Mouse (Mus musculus) forebrain, embryonic 16.5 days (tissue): ENCODE measurements around the gene Rftn1. TPM values are rescaled to one million over a fixed set of nuclear protein-coding genes. Genes with fewer than 3 reads are reported as not detected.

Experiments
- ATAC-seq: fragments of 200-750 bp; cut with Nextera tagmentation; 2 replicates; pipeline ENCODE4 v1.8.0; 2017; ENCODE audit warnings: mild to moderate bottlenecking, moderate library complexity
- H3K27ac ChIP-seq: fragments of 300-500 bp; sonication (generic); 2 replicates; pipeline ENCODE4 v1.5.1; 2014; ENCODE audit warnings: low read length, control low read depth
- H3K27me3 ChIP-seq: fragments of 300-500 bp; sonication (generic); replicated peaks from 2 replicates; pipeline ENCODE4 v1.6.1; 2014; ENCODE audit warnings: low read length; ENCODE audit not compliant: control insufficient read depth, insufficient read depth
- H3K36me3 ChIP-seq: fragments of 300-500 bp; sonication (generic); 2 replicates; pipeline ENCODE4 v1.6.1; 2014; ENCODE audit not compliant: control insufficient read depth, insufficient read depth
- H3K4me1 ChIP-seq: fragments of 300-500 bp; sonication (generic); replicated peaks from 2 replicates; pipeline ENCODE4 v1.6.1; 2014; ENCODE audit warnings: low read length; ENCODE audit not compliant: control insufficient read depth, insufficient read depth
- H3K4me2 ChIP-seq: fragments of 300-500 bp; sonication (generic); 2 replicates; pipeline ENCODE4 v1.6.1; 2014; ENCODE audit warnings: mild to moderate bottlenecking, low read length, control low read depth
- H3K4me3 ChIP-seq: fragments of 300-500 bp; sonication (generic); replicated peaks from 2 replicates; pipeline ENCODE4 v1.5.1; 2014; ENCODE audit warnings: mild to moderate bottlenecking, low read length, control low read depth
- H3K9ac ChIP-seq: fragments of 300-500 bp; sonication (generic); replicated peaks from 2 replicates; pipeline ENCODE4 v1.6.1; 2014; ENCODE audit warnings: low read depth, low read length, control low read depth
- H3K9me3 ChIP-seq: fragments of 300-500 bp; sonication (generic); 2 replicates; pipeline ENCODE4 v1.6.1; 2016; ENCODE audit warnings: low read length; ENCODE audit not compliant: control insufficient read depth
- WGBS: fragments of 180-500 bp; shearing (Covaris S2); extraction: QIAGEN DNeasy Blood & Tissue Kit; methylation state at CpG from one replicate; pipeline ENCODE4 v1.1.7; 2014; 5-methylcytosine and 5-hydroxymethylcytosine counted together
- polyA plus RNA-seq: library from polyadenylated mRNA; unstranded; fragments of >200 nt; fragmentation: Nextera tagmentation; extraction: Ambion mirVana; gene quantifications from 2 replicates; pipeline ENCODE4 v1.2.1, GENCODE M21; 2015

The Rftn1 gene
- polyA plus RNA-seq, 1 experiment from 2014 or later = 24.6 TPM

DNA sequence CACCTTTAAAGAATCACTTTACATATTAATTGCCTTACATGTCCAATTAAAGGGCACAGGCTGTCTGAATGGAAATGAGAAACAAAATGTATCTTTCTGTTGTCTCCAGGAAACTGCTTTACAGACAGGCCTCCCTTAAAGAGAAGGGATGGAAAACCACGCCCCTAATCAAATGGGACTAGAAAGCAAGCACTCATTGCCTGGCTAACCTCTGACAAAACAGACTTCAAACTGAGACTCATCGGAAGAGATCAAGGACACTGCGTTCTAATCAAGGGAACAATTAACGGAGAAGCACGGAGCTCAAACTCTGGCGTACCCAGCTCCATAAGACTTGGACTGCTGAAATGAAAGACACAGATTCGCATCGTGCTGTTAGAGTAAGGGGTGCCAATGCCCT, 200.9 kb downstream of the Rftn1 start:
- peak; percentile 41 for ATAC-seq

DNA sequence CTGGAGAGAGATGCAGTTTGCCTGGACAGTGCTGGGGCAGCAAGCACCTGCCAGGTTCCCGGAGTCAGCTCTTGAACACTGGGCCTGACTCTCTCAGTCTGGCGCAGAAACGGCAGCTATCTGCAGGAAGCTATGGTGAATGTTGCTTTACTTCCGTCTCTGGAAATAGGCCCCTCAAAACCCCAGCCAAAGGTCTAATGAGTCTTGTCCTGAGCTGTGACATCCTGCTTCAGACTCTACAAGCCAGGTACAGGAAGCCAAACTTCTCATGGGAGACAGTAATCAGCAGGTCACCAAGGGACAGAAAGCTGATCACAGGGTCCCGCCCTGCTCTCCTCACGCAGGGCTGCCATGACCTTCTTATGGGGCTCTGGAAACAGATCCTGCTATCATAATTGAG, 203.4 kb downstream of the Rftn1 start:
- Histone ChIP-seq H3K9me3 (no peaks in the 10 kb centered on the region), H3K4me2 (no peak overlapping the region), H3K36me3 (no peaks in the 10 kb centered on the region), H3K27me3 (no peaks in the 10 kb centered on the region), H3K9ac (no peak overlapping the region), H3K27ac (no peak overlapping the region), H3K4me3 (no peak overlapping the region), H3K4me1 (peaks cover 7% of the 10 kb centered on the region)
- ATAC-seq = no peak
- 96% methylated on average over 6 of the region's 6 CpGs for WGBS

More for the DNA sequence above, 200.9 kb downstream of the Rftn1 start:
- Histone ChIP-seq H3K27ac (peak overlapping the region; percentile 41), H3K9me3 (no peaks in the 10 kb centered on the region), H3K4me2 (peak overlapping the region; percentile 28; the same call in 1 of the 2 replicates), H3K36me3 (no peaks in the 10 kb centered on the region), H3K4me1 (peaks cover 18% of the 10 kb centered on the region), H3K27me3 (no peaks in the 10 kb centered on the region), H3K9ac (no peak overlapping the region), H3K4me3 (no peak overlapping the region)
- WGBS = 15% methylated on average over 8 of the region's 8 CpGs

DNA sequence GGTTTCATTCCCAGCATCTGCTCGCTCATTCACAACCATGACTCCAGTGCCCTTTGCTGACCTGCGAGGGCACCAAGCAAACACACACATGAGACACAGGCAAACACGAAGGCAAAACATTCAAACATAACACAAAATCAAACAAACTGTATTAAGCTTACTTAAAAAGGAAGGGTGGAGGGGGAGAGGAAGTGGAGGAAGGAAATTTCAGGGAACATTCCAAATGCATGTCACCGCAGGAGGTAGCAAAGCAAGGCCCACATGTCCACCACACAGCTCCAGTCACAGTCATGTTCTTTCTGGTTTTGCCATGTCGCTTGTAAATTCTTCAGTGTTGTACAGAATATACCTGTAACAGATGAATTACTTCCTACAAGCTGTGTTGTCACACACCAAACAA, 207.0 kb downstream of the Rftn1 start:
- Histone ChIP-seq H3K9me3 (no peaks in the 10 kb centered on the region), H3K27ac (no peak overlapping the region), H3K27me3 (no peaks in the 10 kb centered on the region), H3K4me1 (no peaks in the 10 kb centered on the region), H3K4me3 (no peak overlapping the region), H3K4me2 (no peak overlapping the region), H3K9ac (no peak overlapping the region), H3K36me3 (no peaks in the 10 kb centered on the region)
- WGBS = 92% methylated on average over 5 of the region's 5 CpGs
- ATAC-seq = no peak

DNA sequence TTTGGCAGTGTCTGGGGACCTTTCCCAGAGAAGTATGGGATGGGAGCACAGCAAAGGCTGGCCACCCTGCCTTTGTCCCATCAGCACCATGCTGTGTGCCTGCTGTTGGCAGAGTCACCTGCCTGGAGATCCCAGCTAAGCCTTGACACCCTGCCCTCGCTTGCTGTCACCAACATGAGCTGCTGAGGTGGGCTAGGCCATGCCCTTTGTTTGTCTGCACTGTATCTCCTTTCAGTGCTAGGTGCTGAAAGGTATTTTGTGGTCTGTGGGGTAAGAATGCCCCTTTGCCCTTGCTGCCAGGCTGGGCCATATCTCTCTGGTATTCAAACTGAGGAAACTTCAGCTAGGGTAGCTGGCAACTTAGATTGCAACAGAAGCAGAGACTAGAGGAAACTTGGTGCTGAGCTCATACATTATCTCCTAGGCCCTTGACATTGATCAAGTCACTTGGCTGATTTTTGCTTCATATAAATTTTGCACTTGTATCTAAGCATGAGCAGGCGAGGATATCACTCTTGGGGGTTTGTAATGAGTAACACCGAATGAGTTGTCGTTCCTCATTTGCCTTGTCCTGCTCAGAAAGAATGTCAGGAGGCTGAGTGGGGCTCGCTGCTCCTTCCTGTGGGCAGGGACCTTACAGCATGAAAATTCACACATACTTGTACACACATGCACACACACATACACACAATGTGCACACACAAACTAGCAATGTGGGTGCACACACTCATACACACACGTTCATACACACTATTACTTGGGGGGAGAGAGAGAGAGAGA, 207.7 kb downstream of the Rftn1 start:
- no peaks in the 10 kb centered on the region for H3K4me1 ChIP-seq
- H3K9me3 ChIP-seq = no peaks in the 10 kb centered on the region
- H3K4me2 ChIP-seq = no peak overlapping the region
- no peak overlapping the region for H3K9ac ChIP-seq
- H3K4me3 ChIP-seq = no peak overlapping the region
- WGBS = 89% methylated on average over 6 of the region's 6 CpGs
- H3K27ac ChIP-seq = no peak overlapping the region
- no peak for ATAC-seq
- H3K27me3 ChIP-seq = no peaks in the 10 kb centered on the region
- H3K36me3 ChIP-seq = no peaks in the 10 kb centered on the region

DNA sequence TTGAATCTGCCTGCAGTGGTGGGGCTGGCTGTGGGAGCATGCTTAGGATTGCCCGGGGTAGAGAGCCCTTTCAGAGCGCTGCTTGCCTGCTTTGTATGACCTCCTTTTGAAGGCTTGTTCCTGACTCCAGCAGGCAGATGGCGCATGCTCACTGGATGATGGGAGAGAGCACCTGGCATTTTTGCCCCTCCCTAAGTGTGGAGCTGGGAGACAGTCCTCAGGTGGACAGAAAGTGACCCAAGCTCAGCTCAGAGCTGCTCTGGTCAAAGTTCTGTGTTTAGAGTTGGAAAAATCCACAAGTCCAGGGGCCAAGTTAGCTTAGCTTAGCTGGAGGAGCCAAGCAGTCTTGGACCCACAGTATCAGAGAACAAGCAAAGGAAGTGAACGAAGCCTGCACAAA, 208.9 kb downstream of the Rftn1 start:
- Histone ChIP-seq H3K36me3 (no peaks in the 10 kb centered on the region), H3K27ac (no peak overlapping the region), H3K27me3 (no peaks in the 10 kb centered on the region), H3K4me2 (no peak overlapping the region), H3K9ac (no peak overlapping the region), H3K9me3 (no peaks in the 10 kb centered on the region), H3K4me1 (peaks cover 5% of the 10 kb centered on the region; the same call in 1 of the 2 replicates), H3K4me3 (no peak overlapping the region)
- 73% methylated on average over 4 of the region's 4 CpGs for WGBS
- no peak for ATAC-seq

DNA sequence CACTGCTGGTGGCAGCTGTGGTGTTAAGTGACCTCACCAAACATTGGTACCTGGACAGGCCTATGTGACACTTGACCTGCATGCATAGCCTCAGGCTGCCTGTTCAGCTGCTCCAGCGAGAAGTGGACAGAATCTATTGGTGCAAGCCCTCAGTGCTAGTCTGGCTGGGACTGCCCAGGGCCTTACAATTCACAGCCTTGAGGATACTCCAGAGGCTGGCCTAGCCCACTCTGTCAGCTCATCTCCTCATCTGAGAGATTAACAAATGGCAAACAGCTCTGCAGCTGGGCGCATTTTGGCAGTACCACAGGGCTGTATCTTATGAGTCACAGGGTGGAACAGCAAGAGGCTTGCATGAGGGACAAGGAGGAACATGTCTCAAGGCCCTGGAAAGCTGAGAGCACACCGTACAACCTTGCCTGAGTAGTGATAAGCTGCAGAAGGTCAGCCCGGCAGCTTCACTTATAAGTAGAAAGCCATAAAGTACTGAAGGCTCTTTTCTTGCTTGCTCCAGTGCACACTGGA, 210.7 kb downstream of the Rftn1 start:
- Histone ChIP-seq H3K4me2 (no peak overlapping the region), H3K9ac (no peak overlapping the region), H3K27ac (no peak overlapping the region), H3K36me3 (no peaks in the 10 kb centered on the region), H3K27me3 (no peaks in the 10 kb centered on the region), H3K4me1 (peaks cover 5% of the 10 kb centered on the region; the same call in 1 of the 2 replicates), H3K9me3 (no peaks in the 10 kb centered on the region), H3K4me3 (no peak overlapping the region)
- 93% methylated on average over 4 of the region's 4 CpGs for WGBS
- no peak for ATAC-seq

DNA sequence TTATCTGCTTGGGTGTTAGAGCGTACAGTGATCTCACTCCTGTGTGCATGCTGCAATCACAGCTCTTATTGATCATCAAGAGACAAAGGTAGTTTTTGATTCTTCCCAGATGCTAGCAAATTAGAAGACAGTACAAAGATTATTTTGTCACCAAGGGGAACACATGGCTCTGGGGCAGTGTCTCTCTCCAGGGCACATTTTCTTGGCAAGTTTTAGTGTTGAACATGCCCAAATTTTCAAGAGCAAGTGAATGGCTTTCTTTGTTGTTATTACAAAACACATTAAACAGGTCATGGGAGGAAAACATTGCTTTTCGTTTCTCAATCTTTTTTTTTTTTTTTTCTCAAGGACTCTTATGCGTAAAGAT, 213.1 kb downstream of the Rftn1 start:
- Histone ChIP-seq H3K4me1 (peaks cover 5% of the 10 kb centered on the region; the same call in 1 of the 2 replicates), H3K9ac (no peak overlapping the region), H3K9me3 (no peaks in the 10 kb centered on the region), H3K4me3 (no peak overlapping the region), H3K4me2 (no peak overlapping the region), H3K27ac (no peak overlapping the region), H3K27me3 (no peaks in the 10 kb centered on the region), H3K36me3 (no peaks in the 10 kb centered on the region)
- 45% methylated on average over 3 of the region's 3 CpGs for WGBS
- no peak for ATAC-seq

DNA sequence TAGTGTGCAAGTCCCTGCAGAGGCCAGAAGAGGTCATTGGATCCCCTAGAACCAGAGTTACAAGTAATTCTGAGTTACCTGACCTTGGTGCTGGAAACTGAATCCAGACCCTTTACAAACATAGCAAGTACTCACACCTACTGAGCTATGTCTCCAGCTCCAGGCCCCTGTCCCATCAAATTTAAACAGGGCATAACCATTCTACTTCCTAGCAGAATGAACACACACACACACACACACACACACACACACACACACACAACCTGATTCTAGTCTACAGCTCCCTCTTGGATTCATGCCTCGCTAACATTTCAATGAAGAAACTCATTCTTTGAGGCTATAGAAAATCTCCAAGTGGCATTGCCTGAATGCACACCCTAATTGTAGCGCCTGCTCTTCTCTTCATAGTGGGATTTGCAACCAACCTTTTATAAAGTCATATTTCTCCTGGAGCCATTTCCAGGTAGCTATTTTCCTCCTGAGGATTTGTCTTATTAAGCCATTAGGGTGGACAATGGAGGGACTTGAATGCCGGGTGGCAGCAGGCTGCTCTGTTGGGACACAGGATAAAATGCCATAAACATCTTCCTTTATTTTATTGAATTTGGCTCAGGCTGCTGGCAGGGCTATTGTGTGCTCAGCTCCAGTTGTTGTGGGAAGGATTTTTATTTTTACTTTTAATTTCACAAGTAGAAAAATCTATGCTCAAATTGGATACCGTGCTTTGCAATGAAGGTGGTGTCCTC, 213.6 kb downstream of the Rftn1 start:
- ATAC-seq = no peak
- no peaks in the 10 kb centered on the region for H3K27me3 ChIP-seq
- H3K9me3 ChIP-seq = no peaks in the 10 kb centered on the region
- no peaks in the 10 kb centered on the region for H3K36me3 ChIP-seq
- H3K4me2 ChIP-seq = no peak overlapping the region
- WGBS = 34% methylated on average over 4 of the region's 4 CpGs
- peaks cover 5% of the 10 kb centered on the region; the same call in 1 of the 2 replicates for H3K4me1 ChIP-seq
- H3K4me3 ChIP-seq = no peak overlapping the region
- H3K27ac ChIP-seq = no peak overlapping the region
- no peak overlapping the region for H3K9ac ChIP-seq

DNA sequence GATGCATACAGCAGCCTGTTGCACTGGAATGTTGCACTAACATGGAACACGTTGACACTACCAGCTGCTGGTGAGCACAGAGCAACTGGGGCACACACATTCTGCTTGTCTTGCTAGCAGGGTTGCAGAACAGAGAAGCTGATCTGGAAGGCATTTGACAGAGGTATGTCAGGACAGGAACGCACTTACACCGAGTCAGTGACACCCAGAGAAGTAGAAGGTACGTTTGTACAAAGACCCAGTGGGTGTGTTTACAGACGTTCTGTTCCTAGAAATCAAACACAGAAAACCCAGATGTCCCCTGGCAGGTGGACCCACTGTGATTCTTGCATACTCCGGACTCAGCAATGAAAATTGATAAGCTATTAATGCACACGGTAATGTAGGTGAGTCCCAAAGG, 215.0 kb downstream of the Rftn1 start:
- WGBS = 77% methylated on average over 7 of the region's 7 CpGs
- H3K9me3 ChIP-seq = no peaks in the 10 kb centered on the region
- ATAC-seq = no peak
- H3K9ac ChIP-seq = no peak overlapping the region
- H3K4me1 ChIP-seq = peaks cover 5% of the 10 kb centered on the region; the same call in 1 of the 2 replicates
- no peak overlapping the region for H3K4me3 ChIP-seq
- no peaks in the 10 kb centered on the region for H3K36me3 ChIP-seq
- H3K4me2 ChIP-seq = no peak overlapping the region
- no peaks in the 10 kb centered on the region for H3K27me3 ChIP-seq
- no peak overlapping the region for H3K27ac ChIP-seq
